ENCODE assay signal across 18 mouse cellular contexts in the genomic region with DNA sequence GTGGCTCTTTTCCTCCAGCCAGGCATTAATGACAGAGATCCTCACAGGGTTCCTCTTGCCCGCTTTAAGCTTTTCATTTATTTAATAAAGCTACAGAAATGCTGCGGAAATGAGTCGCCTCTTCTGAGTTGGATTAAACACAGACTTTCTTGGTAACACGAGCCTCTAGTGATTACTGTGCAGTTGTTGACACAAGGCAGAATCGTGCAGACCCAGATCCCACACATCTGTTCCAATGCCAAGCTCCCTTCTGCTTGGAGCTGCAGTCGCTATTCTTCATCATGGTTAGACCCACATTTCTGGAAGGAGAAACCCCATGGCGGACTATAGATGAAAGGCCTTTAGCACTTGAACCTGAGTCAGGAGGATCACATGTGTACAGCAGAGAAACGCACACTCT.
"Had no signal": no experiment of that assay in that cellular context is flagged by ENCODE, and none has a peak within 500 bp of the region (broad histone marks: within the 10 kb centered on the region; RNA-seq: fewer than 3 reads in every experiment).

No protein-coding gene starts in this region.

- H3K4me2 ChIP-seq: limb, embryonic 15.5 days; liver, embryonic 12.5 days; lung, embryonic 14.5 days; neural tube, embryonic 15.5 days had no signal

- H3K36me3 ChIP-seq: limb, embryonic 15.5 days; liver, embryonic 12.5 days; midbrain, embryonic 10.5 days; neural tube, embryonic 15.5 days had no signal

- DNase-seq: kidney, adult 9 months; kidney, postnatal 10 days; kidney, postnatal 4 days; left cerebral cortex, postnatal 4 days; lung, embryonic 14.5 days; lung, postnatal 10 days; lung, postnatal 4 days; midbrain, embryonic 14.5 days; right cerebral cortex, postnatal 4 days; spleen, adult 18-20 months; thymus, adult 18-20 months; thymus, postnatal 14 days had no signal

- H3K9me3 ChIP-seq: limb, embryonic 15.5 days; liver, embryonic 12.5 days; midbrain, embryonic 10.5 days; neural tube, embryonic 15.5 days had no signal

- H3K27ac ChIP-seq: layer of hippocampus, adult 2 months; limb, embryonic 15.5 days; liver, embryonic 12.5 days; midbrain, embryonic 10.5 days; neural tube, embryonic 15.5 days had no signal

- H3K4me3 ChIP-seq: layer of hippocampus, adult 2 months; limb, embryonic 15.5 days; liver, embryonic 12.5 days; midbrain, embryonic 10.5 days; myocyte; neural tube, embryonic 15.5 days had no signal

- ATAC-seq: liver, embryonic 12.5 days had no signal

- H3K4me1 ChIP-seq: limb, embryonic 15.5 days; liver, embryonic 12.5 days; neural tube, embryonic 15.5 days had no signal

- H3K27me3 ChIP-seq: limb, embryonic 15.5 days; liver, embryonic 12.5 days; neural tube, embryonic 15.5 days had no signal

- H3K9ac ChIP-seq: limb, embryonic 15.5 days; liver, embryonic 12.5 days; lung, embryonic 14.5 days; neural tube, embryonic 15.5 days had no signal
